Mouse (Mus musculus): Measurements from ENCODE around the gene Rab20.

- TF ChIP-seq CTCF (IDR thresholded peaks at IDR 0.05; ENCODE audit: low read depth, low read length) = no peak
- TF ChIP-seq EP300 (IDR thresholded peaks at IDR 0.05; ENCODE audit: insufficient read depth, low read depth, low read length) = no peak
- TF ChIP-seq POLR2A (IDR thresholded peaks at IDR 0.05; ENCODE audit: insufficient read depth, low read length) = no peak
Observed at GRCm38 (mm10) chr8:11423091-11423490, 55.4 kb downstream of the Rab20 start.
